8 mouse cellular contexts compared by ENCODE assay signal in the genomic region with DNA sequence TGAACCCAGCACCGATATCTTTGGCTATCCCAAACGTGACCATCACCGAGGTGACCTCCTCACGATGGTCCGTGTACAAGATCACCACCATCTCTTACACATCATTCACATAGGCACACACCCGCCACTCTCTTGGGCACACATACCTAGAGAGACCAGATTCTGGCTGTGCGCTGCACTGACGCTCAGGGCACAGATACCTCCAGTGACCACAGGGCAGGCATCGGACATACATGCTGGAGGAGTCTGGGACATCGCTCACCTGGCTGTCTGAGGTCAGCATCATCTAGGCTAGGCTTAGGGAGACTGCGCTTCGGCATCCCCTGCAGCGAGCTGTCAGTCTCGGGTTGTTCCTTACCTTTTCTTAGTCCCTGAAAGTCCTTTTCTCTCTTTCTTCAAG. TPM values are rescaled to one million over a fixed set of nuclear protein-coding genes. Genes with fewer than 3 reads are reported as not detected.
DNase-seq lines count a peak whose midpoint lies in the region; ATAC-seq and TF ChIP-seq lines count a peak whose summit lies in the region.

No protein-coding gene starts in this region.

- H3K9me3 ChIP-seq in kidney, postnatal 0 days (replicated peaks; ENCODE audit: low read length), result no peaks in the 10 kb centered on the region
- no peaks in the 10 kb centered on the region for H3K9me3 ChIP-seq in embryonic facial prominence, embryonic 10.5 days
- no peaks in the 10 kb centered on the region for H3K9me3 ChIP-seq in hindbrain, embryonic 14.5 days (ENCODE audit: control insufficient read depth, low read length)

- no peak for TF ChIP-seq CTCF in kidney, postnatal 0 days (IDR thresholded peaks at IDR 0.05; ENCODE audit: low read depth)

- no peak for DNase-seq in kidney, postnatal 0 days (ENCODE audit: low spot score)
- no peak for DNase-seq in kidney, adult 9 months
- no peak for DNase-seq in embryonic facial prominence, embryonic 10.5 days (ENCODE audit: low spot score)
- DNase-seq in hindbrain, embryonic 14.5 days (ENCODE audit: low spot score), result no peak
- peak; percentile 43 for DNase-seq in neural tube, embryonic 10.5 days (ENCODE audit: extremely low spot score, low spot score)
- DNase-seq in left cerebral cortex, adult 11 months (ENCODE audit: low spot score), result no peak
- DNase-seq in left cerebral cortex, postnatal 10 days (ENCODE audit: extremely low spot score in 1 of 2, low spot score in 2 of 2), result no peak
- no peak for DNase-seq in spleen, postnatal 4 days (ENCODE audit: low spot score in 2 of 2)

- H3K27me3 ChIP-seq in kidney, postnatal 0 days (ENCODE audit: insufficient read depth, low read length), result no peaks in the 10 kb centered on the region
- peaks cover 21% of the 10 kb centered on the region for H3K27me3 ChIP-seq in embryonic facial prominence, embryonic 10.5 days (replicated peaks; ENCODE audit: low read depth, poor library complexity, severe bottlenecking)
- H3K27me3 ChIP-seq in hindbrain, embryonic 14.5 days (ENCODE audit: control insufficient read depth, insufficient read depth, low read length), result no peaks in the 10 kb centered on the region

- WGBS in kidney, postnatal 0 days, result 9% methylated on average over 14 of the region's 14 CpGs
- 10% methylated on average over 14 of the region's 14 CpGs for WGBS in embryonic facial prominence, embryonic 10.5 days
- 8% methylated on average over 14 of the region's 14 CpGs for WGBS in hindbrain, embryonic 14.5 days

- no peak for ATAC-seq in kidney, postnatal 0 days (replicated peaks; ENCODE audit: low FRiP score, low read depth)
- ATAC-seq in hindbrain, embryonic 14.5 days (ENCODE audit: low FRiP score), result peak; percentile 4; the same call in 1 of the 2 replicates

- no peak overlapping the region for H3K27ac ChIP-seq in kidney, postnatal 0 days
- no peak overlapping the region for H3K27ac ChIP-seq in embryonic facial prominence, embryonic 10.5 days (replicated peaks)
- no peak overlapping the region for H3K27ac ChIP-seq in hindbrain, embryonic 14.5 days

- intact Hi-C loops in left cerebral cortex, postnatal 10 days (cut with DNase I), result loop anchor here (2.0 kb wide), 1 partner anchor 229 kb away; no protein-coding TSS in a partner anchor

- H3K4me1 ChIP-seq in kidney, postnatal 0 days (replicated peaks; ENCODE audit: insufficient read depth, low read length), result peaks cover 23% of the 10 kb centered on the region; the same call in 1 of the 2 replicates
- H3K4me1 ChIP-seq in embryonic facial prominence, embryonic 10.5 days, result peaks cover 50% of the 10 kb centered on the region
- H3K4me1 ChIP-seq in hindbrain, embryonic 14.5 days (replicated peaks; ENCODE audit: control insufficient read depth, insufficient read depth, low read length), result peaks cover 49% of the 10 kb centered on the region

- H3K4me2 ChIP-seq in kidney, postnatal 0 days (ENCODE audit: low read length), result peak overlapping the region; percentile 97
- peak overlapping the region; percentile 89 for H3K4me2 ChIP-seq in hindbrain, embryonic 14.5 days (replicated peaks)

- H3K4me3 ChIP-seq in kidney, postnatal 0 days (replicated peaks; ENCODE audit: low read depth, low read length), result peak overlapping the region; percentile 58; the same call in 1 of the 2 replicates
- H3K4me3 ChIP-seq in embryonic facial prominence, embryonic 10.5 days, result peak overlapping the region; percentile 76
- peak overlapping the region; percentile 57 for H3K4me3 ChIP-seq in hindbrain, embryonic 14.5 days (replicated peaks; ENCODE audit: low read length)

- no peaks in the 10 kb centered on the region for H3K36me3 ChIP-seq in kidney, postnatal 0 days (ENCODE audit: insufficient read depth, low read length)
- H3K36me3 ChIP-seq in embryonic facial prominence, embryonic 10.5 days (replicated peaks), result no peaks in the 10 kb centered on the region
- no peaks in the 10 kb centered on the region for H3K36me3 ChIP-seq in hindbrain, embryonic 14.5 days (replicated peaks; ENCODE audit: control insufficient read depth, insufficient read depth)

- no peak overlapping the region for H3K9ac ChIP-seq in kidney, postnatal 0 days (ENCODE audit: low read depth, low read length)
- H3K9ac ChIP-seq in hindbrain, embryonic 14.5 days, result peak overlapping the region; percentile 69; the same call in 1 of the 2 replicates

RNA-seq across cellular contexts. Expression of gene Gprc5b, which starts 0.7 kb away (rescaled TPM):
- 4.1 and 4.5 TPM in 2 replicates for polyA plus RNA-seq in kidney, postnatal 0 days (2015; fragmentation: Nextera tagmentation; extraction: Ambion mirVana)
- 7.2 and 8.2 TPM in 2 replicates for polyA plus RNA-seq in embryonic facial prominence, embryonic 10.5 days (2016; fragmentation: Nextera tagmentation; extraction: Ambion mirVana)
- polyA plus RNA-seq in hindbrain, embryonic 14.5 days (2014; fragmentation: Nextera tagmentation; extraction: Ambion mirVana), result 9.3 and 10.2 TPM in 2 replicates
- total RNA-seq in left cerebral cortex, postnatal 10 days (2021), result 10 to 100 TPM; 36.8 to 39.8 TPM
